Mouse (Mus musculus) heart, embryonic 10.5 days (tissue): ENCODE data around the gene Nsd2. TPM values are rescaled to one million over a fixed set of nuclear protein-coding genes. Genes with fewer than 3 reads are reported as not detected.
A peak's percentile ranks its signal among the peaks of the same experiment; 100 is the strongest.

Source experiments
- DNase-seq: peaks from one replicate; pipeline ENCODE4 v3.0.0-alpha.2; 2017; ENCODE audit warnings: low spot score
- H3K27ac ChIP-seq: fragments of 300-500 bp; sonication (generic); 2 replicates; pipeline ENCODE4 v1.5.1; 2016; ENCODE audit warnings: mild to moderate bottlenecking
- H3K27me3 ChIP-seq: fragments of 300-500 bp; sonication (generic); 2 replicates; pipeline ENCODE4 v1.6.1; 2016; ENCODE audit warnings: mild to moderate bottlenecking; ENCODE audit not compliant: poor library complexity, insufficient read depth, severe bottlenecking
- H3K36me3 ChIP-seq: fragments of 300-500 bp; sonication (generic); 2 replicates; pipeline ENCODE4 v1.6.1; 2016; ENCODE audit warnings: mild to moderate bottlenecking, moderate library complexity
- H3K4me1 ChIP-seq: fragments of 300-500 bp; sonication (generic); 2 replicates; pipeline ENCODE4 v1.6.1; 2016; ENCODE audit warnings: mild to moderate bottlenecking
- H3K4me3 ChIP-seq: fragments of 300-500 bp; sonication (generic); 2 replicates; pipeline ENCODE4 v1.5.1; 2016; ENCODE audit warnings: mild to moderate bottlenecking, moderate library complexity
- H3K9me3 ChIP-seq: fragments of 300-500 bp; sonication (generic); 2 replicates; pipeline ENCODE4 v1.6.1; 2016; ENCODE audit warnings: mild to moderate bottlenecking, moderate library complexity
- WGBS: fragments of 180-500 bp; shearing (Covaris S2); methylation state at CpG from one replicate; pipeline ENCODE4 v1.1.7; 2016; 5-methylcytosine and 5-hydroxymethylcytosine counted together
- polyA plus RNA-seq: library from polyadenylated mRNA; unstranded; fragments of >200 nt; fragmentation: Nextera tagmentation; extraction: Ambion mirVana; gene quantifications from 2 replicates; pipeline ENCODE4 v1.2.1, GENCODE M21; 2016

Nsd2 gene
- polyA plus RNA-seq, 1 experiment from 2014 or later, result 48.7 TPM

DNA sequence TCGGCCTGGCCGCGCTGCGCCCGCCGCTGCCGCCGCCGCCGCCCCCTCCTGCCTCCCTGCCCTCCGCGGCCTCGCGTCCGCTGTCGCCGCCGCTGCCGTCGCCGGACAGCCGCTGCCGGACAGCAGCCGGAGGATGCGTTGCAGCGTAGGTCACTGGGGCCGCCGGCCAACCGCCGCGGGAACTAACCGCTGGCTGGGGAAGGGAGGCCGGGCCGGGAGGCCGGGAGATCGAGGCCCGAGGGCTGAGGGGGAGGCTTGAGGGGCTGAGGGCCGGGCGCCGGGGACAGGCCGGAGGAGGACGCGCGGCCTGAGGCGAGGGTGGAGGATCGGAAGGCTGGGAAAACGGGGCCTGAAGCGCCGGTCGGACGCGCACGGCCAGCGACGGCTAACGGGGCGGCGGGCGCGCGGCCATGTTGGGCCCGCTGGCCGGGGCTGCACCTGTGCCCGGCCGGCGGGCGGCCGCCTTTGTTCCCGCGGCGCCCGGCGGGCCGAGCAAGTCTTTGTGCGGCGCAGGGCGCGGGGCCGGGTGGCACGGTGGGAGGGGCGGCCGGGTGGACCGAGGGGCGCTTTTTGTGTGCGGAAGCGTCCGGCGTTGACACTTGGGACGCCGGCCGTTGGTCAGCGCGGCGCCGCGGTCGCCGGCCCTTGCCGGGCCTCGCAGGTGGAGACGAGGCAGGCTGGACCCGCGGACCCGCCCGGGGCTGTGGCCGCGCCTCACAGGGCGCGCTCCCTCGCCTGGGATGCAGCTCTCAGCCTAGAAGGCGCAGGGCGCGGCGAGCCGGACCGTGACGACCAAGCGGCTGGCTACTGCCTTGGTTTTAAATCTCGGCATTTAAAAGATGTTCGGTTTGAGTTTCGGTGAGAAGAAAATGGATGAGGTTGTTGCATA lies 452 bp downstream of the Nsd2 start:
- peak; percentile 84 for DNase-seq
- no peaks in the 10 kb centered on the region for H3K27me3 ChIP-seq
- peak overlapping the region; percentile 100 for H3K4me3 ChIP-seq
- peaks cover 8% of the 10 kb centered on the region for H3K36me3 ChIP-seq
- WGBS, result under 1% methylated on average over 107 of the region's 121 CpGs
- no peaks in the 10 kb centered on the region for H3K9me3 ChIP-seq
- H3K27ac ChIP-seq, result peak overlapping the region; percentile 99
- peaks cover 42% of the 10 kb centered on the region for H3K4me1 ChIP-seq

DNA sequence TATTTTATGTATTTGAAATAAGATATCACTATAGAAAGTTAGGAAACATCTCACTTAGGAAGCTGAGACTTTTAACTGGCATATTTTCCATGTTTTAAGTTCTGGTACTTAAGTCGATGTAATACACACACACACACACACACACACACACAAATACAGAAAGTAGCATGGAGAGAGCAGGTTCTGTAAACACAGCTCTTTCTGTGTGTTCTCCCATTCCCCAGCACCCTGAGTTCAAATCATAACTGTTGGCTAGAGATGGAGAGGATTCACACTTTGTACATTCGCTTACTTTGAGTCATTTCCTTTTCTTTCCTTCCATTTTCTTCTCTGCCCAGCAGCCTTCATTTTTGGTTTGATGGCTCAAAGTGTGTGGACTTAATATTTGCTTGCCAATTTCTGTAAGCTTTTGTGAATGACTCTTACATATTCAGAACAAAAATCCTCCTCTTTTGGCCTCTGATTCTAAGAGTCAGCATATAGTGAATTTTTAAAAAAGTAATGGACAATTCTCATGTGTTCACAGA lies 1.4 kb downstream of the Nsd2 start:
- 53% methylated on average over 2 of the region's 2 CpGs for WGBS
- no peaks in the 10 kb centered on the region for H3K27me3 ChIP-seq
- DNase-seq, result no peak
- peaks cover 37% of the 10 kb centered on the region for H3K4me1 ChIP-seq
- H3K4me3 ChIP-seq, result peak overlapping the region; percentile 100
- H3K36me3 ChIP-seq, result peaks cover 8% of the 10 kb centered on the region
- no peaks in the 10 kb centered on the region for H3K9me3 ChIP-seq
- no peak overlapping the region for H3K27ac ChIP-seq

GRCm38 (mm10) chr5:33822456-33822855 lies 1.9 kb downstream of the Nsd2 start:
- H3K9me3 ChIP-seq, result no peaks in the 10 kb centered on the region
- no peak for DNase-seq
- no peak overlapping the region for H3K27ac ChIP-seq
- 51% methylated on average over 3 of the region's 3 CpGs for WGBS
- H3K27me3 ChIP-seq, result no peaks in the 10 kb centered on the region
- H3K36me3 ChIP-seq, result peaks cover 8% of the 10 kb centered on the region
- peak overlapping the region; percentile 100 for H3K4me3 ChIP-seq
- H3K4me1 ChIP-seq, result peaks cover 37% of the 10 kb centered on the region

DNA sequence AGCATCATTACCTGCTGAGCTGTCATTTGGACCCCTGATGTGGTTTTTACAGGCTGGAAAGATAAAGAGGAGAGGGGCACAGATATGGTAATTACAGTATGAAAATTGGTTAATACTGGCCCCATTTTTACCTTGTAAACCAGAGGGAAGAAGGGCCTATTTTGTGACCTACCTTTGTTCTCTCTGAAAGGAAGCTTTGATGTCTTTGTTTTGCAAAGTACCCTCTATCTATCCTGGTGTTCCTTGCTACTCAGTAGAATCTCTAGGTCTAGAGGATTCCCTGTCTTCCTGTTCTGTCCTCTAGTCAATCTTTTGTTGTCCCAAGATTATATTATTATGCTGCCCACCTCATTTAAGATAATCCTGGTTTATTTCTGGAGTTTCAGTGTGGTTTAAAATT lies 5.5 kb downstream of the Nsd2 start:
- H3K4me1 ChIP-seq, result peaks cover 24% of the 10 kb centered on the region; the same call in 1 of the 2 replicates
- DNase-seq, result no peak
- H3K27ac ChIP-seq, result no peak overlapping the region
- no peak overlapping the region for H3K4me3 ChIP-seq
- no peaks in the 10 kb centered on the region for H3K27me3 ChIP-seq
- no peaks in the 10 kb centered on the region for H3K9me3 ChIP-seq
- peaks cover 8% of the 10 kb centered on the region for H3K36me3 ChIP-seq

DNA sequence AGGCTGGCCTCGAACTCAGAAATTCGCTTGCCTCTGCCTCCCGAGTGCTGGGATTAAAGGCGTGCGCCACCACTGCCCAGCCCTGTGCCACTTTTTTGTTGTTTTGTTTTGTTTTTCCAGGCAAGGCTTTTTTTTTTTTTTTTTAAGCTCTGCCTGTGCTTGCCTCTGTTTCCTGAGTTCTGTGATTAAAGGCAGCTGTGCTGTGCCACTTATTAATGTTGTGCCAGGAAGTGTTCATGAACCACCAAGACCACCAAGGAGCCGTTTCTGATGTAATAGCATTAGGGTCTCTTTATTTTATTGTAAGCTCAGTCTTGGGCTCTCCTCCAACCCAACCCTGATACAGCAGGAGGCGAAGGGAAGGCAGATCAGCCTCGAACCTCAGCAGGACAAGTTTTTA lies 7.6 kb downstream of the Nsd2 start:
- peaks cover 16% of the 10 kb centered on the region; the same call in 1 of the 2 replicates for H3K4me1 ChIP-seq
- H3K4me3 ChIP-seq, result no peak overlapping the region
- DNase-seq, result no peak
- H3K9me3 ChIP-seq, result no peaks in the 10 kb centered on the region
- H3K27ac ChIP-seq, result no peak overlapping the region
- H3K27me3 ChIP-seq, result no peaks in the 10 kb centered on the region
- 91% methylated on average over 8 of the region's 8 CpGs for WGBS
- peaks cover 18% of the 10 kb centered on the region for H3K36me3 ChIP-seq

DNA sequence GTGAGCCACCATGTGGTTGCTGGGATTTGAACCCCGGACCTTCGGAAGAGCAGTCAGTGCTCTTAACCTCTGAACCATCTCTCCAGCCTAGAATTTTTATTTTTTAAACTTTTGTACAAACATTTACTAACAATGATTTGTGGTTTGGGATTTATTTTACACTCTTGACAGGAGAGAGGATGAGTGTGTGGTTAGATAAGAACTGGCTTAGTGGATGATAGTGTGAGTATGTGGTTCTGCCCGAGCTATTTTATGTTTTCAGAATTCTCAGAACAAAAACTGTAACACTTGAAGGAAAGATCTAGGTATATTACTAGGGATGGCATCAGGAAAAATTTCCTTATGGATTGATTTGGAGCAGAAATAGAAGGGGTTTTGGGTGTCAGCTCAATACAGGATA lies 9.4 kb downstream of the Nsd2 start:
- H3K36me3 ChIP-seq, result peaks cover 14% of the 10 kb centered on the region; the same call in 1 of the 2 replicates
- WGBS, result 88% methylated on average over 3 of the region's 3 CpGs

GRCm38 (mm10) chr5:33830832-33831231 lies 10.3 kb downstream of the Nsd2 start:
- Histone ChIP-seq H3K4me3 (no peak overlapping the region), H3K27me3 (no peaks in the 10 kb centered on the region), H3K36me3 (peaks cover 11% of the 10 kb centered on the region; the same call in 1 of the 2 replicates), H3K9me3 (no peaks in the 10 kb centered on the region), H3K4me1 (no peaks in the 10 kb centered on the region; the same call in 1 of the 2 replicates), H3K27ac (no peak overlapping the region)
- no peak for DNase-seq
- 69% methylated on average over 1 of the region's 1 CpGs for WGBS

More for the DNA sequence above, 9.4 kb downstream of the Nsd2 start:
- H3K4me3 ChIP-seq, result no peak overlapping the region
- H3K4me1 ChIP-seq, result peaks cover 4% of the 10 kb centered on the region; the same call in 1 of the 2 replicates
- no peak for DNase-seq
- H3K27ac ChIP-seq, result no peak overlapping the region
- no peaks in the 10 kb centered on the region for H3K27me3 ChIP-seq
- H3K9me3 ChIP-seq, result no peaks in the 10 kb centered on the region

GRCm38 (mm10) chr5:33841331-33841730 lies 20.8 kb downstream of the Nsd2 start:
- no peak for DNase-seq
- Histone ChIP-seq H3K27ac (no peak overlapping the region), H3K9me3 (no peaks in the 10 kb centered on the region), H3K27me3 (no peaks in the 10 kb centered on the region), H3K36me3 (peaks cover 46% of the 10 kb centered on the region), H3K4me1 (no peaks in the 10 kb centered on the region), H3K4me3 (no peak overlapping the region)
- 81% methylated on average over 1 of the region's 1 CpGs for WGBS

DNA sequence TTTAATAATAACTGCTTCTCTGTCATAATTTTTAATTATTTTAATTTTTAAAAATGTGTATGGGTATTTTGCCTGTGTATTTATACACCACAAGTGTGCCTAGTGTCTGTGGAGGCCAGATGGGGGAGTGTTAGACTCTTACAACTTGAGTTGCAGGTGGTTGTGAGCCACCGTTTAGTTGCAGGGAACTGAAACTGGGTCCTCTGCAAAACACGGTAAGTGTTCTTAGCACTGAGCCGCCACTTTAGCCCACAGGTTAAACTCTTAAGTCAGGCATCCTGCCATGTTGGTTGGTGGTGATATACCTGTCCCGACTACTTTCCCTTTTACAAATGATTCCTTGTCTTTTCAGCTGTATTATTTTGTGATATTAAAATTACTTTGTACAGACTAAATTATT lies 22.0 kb downstream of the Nsd2 start:
- no peaks in the 10 kb centered on the region for H3K27me3 ChIP-seq
- peaks cover 50% of the 10 kb centered on the region for H3K36me3 ChIP-seq
- H3K27ac ChIP-seq, result no peak overlapping the region
- H3K4me1 ChIP-seq, result no peaks in the 10 kb centered on the region
- WGBS, result 93% methylated on average over 4 of the region's 4 CpGs
- DNase-seq, result no peak
- H3K4me3 ChIP-seq, result no peak overlapping the region
- H3K9me3 ChIP-seq, result no peaks in the 10 kb centered on the region

DNA sequence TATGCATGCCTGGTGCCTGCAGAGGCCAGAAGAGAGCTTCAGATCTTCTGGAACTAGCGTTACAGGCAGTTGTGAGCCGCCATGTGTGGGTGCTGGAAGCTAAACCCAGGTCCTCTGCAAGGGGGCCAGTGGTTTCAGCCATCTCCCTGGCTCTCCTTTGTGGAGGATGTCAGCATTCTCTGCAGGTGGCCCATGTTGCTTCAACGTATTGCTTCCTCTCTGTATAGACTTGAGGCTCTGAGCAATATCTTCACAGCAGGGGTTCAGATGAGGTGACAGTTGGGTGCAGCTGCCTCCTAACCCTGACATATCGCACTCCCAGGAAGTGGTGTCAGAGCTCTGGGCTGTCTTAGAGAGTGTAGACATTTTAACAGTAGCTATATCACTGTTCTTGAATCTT lies 30.9 kb downstream of the Nsd2 start:
- H3K4me1 ChIP-seq, result no peaks in the 10 kb centered on the region
- no peak overlapping the region for H3K4me3 ChIP-seq
- no peaks in the 10 kb centered on the region for H3K27me3 ChIP-seq
- no peak overlapping the region for H3K27ac ChIP-seq
- peaks cover 58% of the 10 kb centered on the region for H3K36me3 ChIP-seq
- 97% methylated on average over 4 of the region's 4 CpGs for WGBS
- H3K9me3 ChIP-seq, result no peaks in the 10 kb centered on the region
- no peak for DNase-seq

DNA sequence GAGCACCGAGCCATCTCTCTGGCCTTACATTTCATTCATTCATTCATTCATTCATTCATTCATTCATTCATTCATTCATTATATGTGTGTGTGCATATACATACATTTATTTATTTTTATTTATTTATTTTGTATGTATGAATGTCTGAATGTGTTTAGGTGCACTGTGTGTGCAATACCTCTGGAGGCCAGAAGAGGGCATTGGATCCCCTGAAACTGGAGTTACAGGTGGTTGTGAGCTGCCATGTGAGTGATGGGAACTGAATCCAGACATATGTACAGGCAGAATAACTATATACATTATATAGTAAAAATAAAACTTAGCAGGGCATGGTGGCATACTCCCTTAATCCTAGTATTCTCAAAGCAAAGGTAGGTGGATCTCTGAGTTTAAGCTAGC lies 32.6 kb downstream of the Nsd2 start:
- 100% methylated on average over 1 of the region's 1 CpGs for WGBS
- Histone ChIP-seq H3K27me3 (no peaks in the 10 kb centered on the region), H3K4me1 (no peaks in the 10 kb centered on the region), H3K27ac (no peak overlapping the region), H3K9me3 (no peaks in the 10 kb centered on the region), H3K36me3 (peaks cover 64% of the 10 kb centered on the region), H3K4me3 (no peak overlapping the region)
- DNase-seq, result no peak

DNA sequence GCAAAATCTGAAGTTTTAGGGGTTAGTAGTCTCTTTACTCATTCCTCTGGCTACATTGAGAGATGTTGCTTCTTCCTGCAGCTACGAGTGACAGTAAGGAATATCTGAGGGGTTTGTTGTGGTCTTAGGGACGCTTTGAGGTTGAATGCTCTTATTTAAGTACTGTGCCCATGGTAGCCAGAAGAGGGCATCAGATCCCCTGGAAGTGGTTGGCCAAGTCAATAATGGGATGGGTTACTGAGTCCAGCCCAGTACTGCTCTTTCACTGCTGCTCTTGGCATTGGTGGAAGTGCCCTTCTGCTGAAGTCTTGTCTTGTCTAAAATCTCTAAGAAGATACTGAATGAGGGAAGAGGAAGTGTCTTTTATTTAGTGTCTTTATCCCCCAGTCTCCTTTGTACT lies 33.5 kb downstream of the Nsd2 start:
- Histone ChIP-seq H3K27ac (no peak overlapping the region), H3K27me3 (no peaks in the 10 kb centered on the region), H3K9me3 (no peaks in the 10 kb centered on the region), H3K4me3 (no peak overlapping the region), H3K36me3 (peaks cover 68% of the 10 kb centered on the region), H3K4me1 (no peaks in the 10 kb centered on the region)
- 72% methylated on average over 2 of the region's 2 CpGs for WGBS
- no peak for DNase-seq

- H3K9me3 ChIP-seq, result no peaks in the 10 kb centered on the region
- H3K4me1 ChIP-seq, result no peaks in the 10 kb centered on the region
- H3K4me3 ChIP-seq, result no peak overlapping the region
- peaks cover 86% of the 10 kb centered on the region for H3K36me3 ChIP-seq
- no peak overlapping the region for H3K27ac ChIP-seq
- H3K27me3 ChIP-seq, result no peaks in the 10 kb centered on the region
- DNase-seq, result no peak
These were observed 37.2 kb downstream of the Nsd2 start for GRCm38 (mm10) chr5:33857693-33858092.
